Mouse (Mus musculus) cerebellum, postnatal 36 days (tissue): ENCODE measurements at regions not wholly inside any gene's neighbourhood (a gene's known extent, or its start where the extent isn't known, plus 50 kb on each side); places are given as distances from the start of the nearest gene placed in this dataset.
"Not testable (repeated sequence)": the region's sequence is repeated elsewhere in the genome, so short reads cannot be mapped to it uniquely, and the experiment has no call there.

Experiments
- DNase-seq, 2 experiments: peaks; one replicate each; pipeline ENCODE4 v3.0.0; 2021 to 2022; ENCODE audit warnings: mixed read lengths in 2 of 2

DNA sequence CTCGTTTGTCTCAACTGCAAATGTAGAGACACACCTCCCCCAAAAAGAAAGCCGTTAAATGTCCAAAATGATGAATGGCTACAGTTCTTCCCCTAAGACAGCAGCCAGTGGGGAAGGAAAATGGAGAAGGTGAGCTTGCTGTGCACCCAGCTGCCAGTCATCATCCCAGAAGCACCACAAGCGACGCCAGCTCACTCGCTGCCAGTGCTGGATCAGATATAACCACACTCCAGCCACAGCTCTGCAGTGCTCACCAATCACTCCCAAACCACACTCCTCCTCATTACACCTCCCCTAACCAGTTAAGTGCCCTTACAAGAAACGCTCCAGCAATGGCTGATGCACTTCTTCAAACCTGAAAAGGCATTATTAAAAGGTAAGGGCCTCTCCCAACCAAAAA, 114.4 kb downstream of the Sox4 start:
- DNase-seq, result no peak

DNA sequence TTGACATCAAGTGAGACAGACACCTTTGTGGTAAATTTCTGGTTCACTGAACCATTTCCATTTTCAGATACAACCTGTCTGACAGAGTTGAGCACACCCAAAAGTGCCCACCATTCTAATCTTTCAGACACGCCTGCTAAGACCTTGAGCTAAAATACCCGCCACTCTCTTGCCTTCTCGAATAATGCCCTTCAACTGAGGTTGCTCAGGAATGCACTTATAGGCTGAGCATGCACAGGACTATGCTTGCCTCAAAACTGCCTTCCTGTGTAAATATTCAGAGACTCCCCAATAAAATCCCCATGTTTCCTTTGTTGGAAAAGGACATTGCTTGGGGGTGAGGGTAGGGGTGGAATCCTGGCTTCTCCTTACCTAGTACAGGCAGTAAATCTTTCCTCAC, 115.3 kb downstream of the Sox4 start:
- DNase-seq, result no peak

DNA sequence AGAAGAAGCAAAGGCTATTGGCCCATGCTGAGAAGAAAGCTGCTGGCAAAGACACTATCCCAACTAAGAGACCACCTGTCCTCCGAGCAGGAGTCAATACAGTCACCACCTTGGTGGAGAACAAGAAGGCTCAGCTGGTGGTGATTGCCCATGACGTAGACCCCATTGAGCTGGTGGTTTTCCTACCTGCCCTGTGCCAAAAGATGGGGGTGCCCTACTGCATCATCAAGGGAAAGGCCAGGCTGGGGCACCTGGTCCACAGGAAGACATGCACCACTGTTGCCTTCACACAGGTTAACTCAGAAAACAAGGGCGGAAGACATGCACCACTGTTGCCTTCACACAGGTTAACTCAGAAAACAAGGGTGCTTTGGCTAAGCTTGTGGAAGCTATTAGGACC, 116.3 kb downstream of the Sox4 start:
- DNase-seq, result not testable (repeated sequence)

DNA sequence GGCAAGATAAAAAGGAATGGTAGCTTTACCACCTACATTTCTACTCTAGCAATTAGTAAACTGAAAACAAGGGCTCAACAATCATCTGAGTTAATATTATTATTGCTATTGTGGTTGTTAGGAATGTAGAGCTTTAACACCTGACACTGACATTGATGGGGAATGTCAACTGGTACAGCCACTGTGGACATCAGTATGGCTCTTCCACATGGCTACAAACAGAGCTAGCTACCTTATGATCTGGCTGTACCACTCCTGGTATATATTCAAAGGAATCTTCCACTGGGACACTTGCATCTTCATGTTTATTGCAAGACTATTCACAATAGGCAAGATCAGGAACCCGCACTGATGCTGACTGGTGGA, 119.8 kb downstream of the Sox4 start:
- no peak for DNase-seq

GRCm38 (mm10) chr13:28832855-28833699, 120.4 kb downstream of the Sox4 start:
- DNase-seq, result no peak

GRCm38 (mm10) chr13:28826284-28826683, 127.2 kb downstream of the Sox4 start:
- DNase-seq, result no peak

- no peak for DNase-seq
Observed at GRCm38 (mm10) chr13:28823985-28824384, 129.5 kb downstream of the Sox4 start.

DNA sequence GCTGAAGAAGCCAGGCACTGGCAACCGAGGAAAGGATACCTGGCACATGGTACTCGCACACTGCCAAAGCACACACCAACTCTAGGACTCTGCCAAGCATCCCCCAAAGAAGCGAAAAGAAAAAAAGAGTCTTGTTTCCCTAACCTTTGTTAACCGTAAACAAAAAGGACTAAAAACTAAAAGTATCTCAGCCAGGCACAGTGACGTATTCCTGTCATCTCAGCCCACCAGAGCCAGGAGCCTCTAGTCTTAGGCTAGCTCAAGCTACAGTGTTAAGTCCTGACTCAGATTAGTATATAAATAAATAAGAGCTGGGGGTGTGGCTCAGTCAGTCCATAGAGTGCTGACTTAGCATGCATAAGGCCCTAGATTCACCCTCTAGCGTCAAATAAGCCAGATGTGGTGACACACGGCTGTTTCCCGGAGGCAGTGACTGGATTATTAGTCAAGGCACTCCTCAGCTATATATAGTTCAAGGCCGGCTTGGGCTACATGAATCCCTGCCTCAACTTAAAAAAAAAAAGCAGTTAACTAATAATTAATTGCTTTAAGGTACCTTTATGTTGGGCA, 130.1 kb downstream of the Sox4 start:
- DNase-seq, result no peak

DNA sequence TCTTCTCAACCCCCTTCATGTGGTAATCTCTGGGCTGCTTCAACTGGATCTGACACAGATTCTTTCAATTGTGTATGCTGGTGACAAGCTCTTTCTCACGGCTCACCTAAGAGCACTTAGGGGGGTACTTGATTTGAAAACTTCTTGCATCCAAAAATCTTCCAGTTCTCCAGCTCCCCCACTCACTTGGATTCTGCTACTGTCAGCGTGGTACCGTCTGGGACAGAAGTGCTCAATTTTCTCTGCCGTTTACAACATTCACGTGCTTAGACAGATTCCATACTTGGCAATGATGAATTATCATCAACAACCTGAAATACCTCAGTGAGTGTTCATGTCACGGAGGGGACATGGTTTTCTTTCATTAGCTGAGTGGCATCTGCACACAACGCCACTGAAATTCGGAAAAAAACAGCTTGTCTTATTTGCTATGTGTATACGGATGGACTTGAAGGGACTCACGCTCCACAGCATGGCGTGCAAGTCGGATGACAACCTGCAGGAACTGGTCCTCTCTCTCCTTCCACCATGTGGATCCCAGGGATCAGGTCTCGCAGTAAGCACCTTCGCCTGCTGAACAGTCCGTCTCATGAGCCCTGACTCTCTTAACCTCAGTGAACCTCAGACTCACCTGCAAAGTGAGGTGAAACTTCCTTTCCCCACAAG, 132.5 kb downstream of the Sox4 start:
- no peak for DNase-seq

DNA sequence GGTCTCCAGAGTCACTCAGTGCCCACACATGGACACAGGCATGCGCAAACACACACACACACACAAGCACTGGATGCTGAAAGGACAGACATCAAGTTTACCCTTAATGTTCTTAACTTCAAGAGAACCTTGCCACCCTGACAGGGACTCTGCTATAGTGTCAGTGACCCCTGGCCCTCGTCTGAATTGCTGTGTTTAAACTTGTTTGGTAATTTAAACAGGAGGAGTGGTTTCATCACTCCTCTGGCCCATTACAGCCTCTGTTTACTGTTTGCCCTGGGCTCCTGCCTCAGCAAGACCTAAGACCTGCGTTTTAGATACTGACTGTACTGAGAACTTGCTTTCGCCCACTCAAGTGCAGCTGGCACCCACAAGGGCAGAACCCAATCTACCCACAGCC, 139.4 kb downstream of the Sox4 start:
- no peak for DNase-seq

- DNase-seq, result no peak
Observed at GRCm38 (mm10) chr13:28811667-28812575, 141.6 kb downstream of the Sox4 start.

DNA sequence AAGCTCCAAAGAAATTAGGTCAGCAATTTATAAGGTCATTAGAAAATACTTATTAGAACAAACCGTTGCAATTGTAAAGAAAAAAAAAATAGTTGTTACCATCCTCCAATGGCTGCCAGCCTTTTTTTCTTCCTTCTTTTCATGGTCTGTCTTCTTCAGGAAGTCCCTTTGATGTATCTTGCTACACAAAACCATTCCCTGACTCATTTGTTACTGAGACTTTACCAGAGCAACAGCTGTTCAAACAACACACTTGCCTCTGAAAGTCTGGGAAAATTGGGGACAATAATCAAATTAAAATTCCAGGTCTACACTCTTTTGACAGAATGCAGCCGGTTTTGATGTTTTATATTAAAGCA, 142.5 kb downstream of the Sox4 start:
- no peak for DNase-seq

DNA sequence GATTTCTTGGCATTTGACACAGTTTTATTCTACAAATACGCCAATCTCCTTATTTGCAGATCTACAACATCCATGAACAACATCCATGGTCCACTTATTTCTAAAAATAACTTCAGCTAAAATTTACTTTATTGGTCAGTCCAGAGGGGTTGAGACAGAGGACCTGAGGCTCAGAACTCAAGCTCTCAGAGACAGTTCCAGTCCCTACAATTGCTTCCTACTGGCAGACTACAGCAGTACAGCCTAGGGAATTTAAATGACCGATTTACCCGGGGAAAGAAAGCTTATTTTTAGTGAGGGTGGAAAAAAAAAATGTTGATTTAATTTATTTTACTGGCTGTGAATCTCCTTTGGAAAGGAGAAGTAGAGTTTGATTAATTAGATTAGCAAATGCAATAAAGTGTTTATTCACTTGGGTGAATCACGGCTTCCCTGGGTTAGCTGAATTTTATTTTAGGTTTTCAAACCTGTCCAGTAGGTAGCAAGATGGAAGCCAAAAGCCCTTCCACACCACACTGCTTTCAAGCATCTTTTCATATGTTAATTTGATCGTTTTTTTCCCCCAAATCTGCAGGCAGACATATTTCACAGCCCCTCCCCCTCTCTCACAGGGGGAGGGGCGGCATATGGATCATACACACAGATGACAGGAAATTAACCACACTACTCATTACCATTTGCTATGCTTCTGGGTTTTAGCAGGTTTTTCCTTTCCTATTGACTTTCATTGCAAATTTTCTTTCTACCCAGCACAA, 143.0 kb downstream of the Sox4 start:
- no peak for DNase-seq

DNA sequence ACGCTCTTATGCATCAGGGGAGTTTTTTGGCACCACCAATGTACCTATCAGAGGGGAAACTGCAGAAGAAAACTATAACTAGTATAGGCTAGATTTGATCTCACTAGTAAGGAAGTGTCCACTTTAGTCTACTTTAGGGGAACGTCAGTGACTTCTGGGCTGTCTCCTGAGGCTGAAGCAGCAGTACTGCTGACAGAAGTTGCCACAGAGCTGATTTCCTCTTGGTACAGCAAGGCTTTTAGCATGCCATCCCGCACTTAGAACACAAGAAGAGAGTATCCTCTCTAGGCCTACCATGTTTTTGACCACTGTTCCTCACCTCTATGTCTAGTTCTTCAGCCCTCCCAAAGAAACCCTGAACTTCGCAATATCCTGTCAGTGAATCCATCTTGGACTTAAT, 148.2 kb downstream of the Sox4 start:
- DNase-seq, result no peak

DNA sequence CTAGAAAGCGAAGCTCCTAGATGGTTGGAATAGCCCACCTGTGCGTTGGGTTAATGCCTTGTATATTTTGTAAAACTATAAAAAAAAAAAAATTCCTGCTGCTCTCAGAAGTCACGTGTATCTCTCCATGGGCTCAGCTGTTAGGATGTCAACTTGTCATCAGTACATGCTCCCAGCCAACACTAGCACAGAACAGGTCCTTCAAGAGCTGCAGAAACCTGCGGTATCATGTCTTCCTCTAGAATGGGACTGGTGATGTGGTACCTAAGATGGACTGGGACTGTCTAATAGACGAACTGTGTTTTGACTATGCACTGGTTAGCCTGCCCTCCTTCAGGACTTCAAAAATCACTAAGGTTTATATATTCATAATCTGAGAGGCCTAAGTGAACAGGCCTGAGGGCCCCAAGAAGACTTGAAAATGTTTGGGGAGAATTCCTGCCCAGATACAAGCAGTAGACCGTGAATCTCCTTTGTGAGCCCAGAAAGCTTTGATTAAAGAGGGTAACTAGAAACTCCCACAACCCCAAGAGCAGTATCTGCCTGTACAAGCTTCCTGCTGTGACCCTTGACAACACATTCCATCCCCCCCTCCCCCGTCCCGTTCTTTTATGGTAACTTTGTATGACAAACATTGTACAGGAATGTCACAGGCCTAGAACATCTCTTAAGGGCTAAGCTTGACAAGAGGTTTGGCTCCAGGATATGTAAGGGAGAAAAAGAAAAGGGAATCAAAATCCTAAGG, 152.1 kb downstream of the Sox4 start:
- no peak for DNase-seq

GRCm38 (mm10) chr13:28800676-28801075, 152.8 kb downstream of the Sox4 start:
- DNase-seq, result no peak

- no peak for DNase-seq
Observed at GRCm38 (mm10) chr13:28799474-28799873, 154.0 kb downstream of the Sox4 start.

- DNase-seq, result no peak
Observed at GRCm38 (mm10) chr13:28797617-28798475, 155.7 kb downstream of the Sox4 start.

- no peak for DNase-seq
Observed at GRCm38 (mm10) chr13:28795274-28795673, 158.2 kb downstream of the Sox4 start.

DNA sequence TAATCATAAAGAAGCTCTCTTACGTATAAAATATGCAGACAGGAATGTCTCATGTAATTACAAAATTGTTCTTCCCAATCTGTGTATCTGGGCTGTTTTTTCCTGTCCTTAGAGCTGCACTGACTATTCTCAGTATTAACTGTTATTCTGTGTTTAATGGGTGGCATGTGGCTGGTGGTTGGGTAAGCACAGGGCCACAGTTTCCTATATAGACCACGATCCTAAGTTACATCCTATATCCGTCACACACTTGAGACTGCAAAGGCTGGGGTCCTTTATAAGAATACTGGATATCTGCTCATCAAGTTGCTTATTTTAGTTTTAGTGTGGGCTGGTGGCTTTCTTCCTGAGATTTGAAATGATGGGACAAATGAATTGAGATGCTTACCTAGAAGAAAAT, 159.0 kb downstream of the Sox4 start:
- DNase-seq, result no peak
